Mouse (Mus musculus) CH12.LX (cell line): ENCODE measurements around the gene Me1. TPM values are rescaled to one million over a fixed set of nuclear protein-coding genes. Genes with fewer than 3 reads are reported as not detected.

ENCODE experiments used
- DNase-seq: peaks from one replicate; pipeline ENCODE4 v3.0.0-alpha.2; 2013; ENCODE audit errors: extremely low read depth
- H3K27ac ChIP-seq: 2 replicates; pipeline ENCODE4 v1.5.1; 2012; ENCODE audit warnings: low read depth, mild to moderate bottlenecking, control low read depth, moderate library complexity; ENCODE audit not compliant: insufficient read depth
- H3K27me3 ChIP-seq: replicated peaks from 2 replicates; pipeline ENCODE3; 2012; ENCODE audit warnings: inconsistent platforms
- H3K36me3 ChIP-seq, 2 experiments: replicated peaks in 1 of 2; 2 replicates each; pipeline versions ENCODE3 to v1.6.1; 2012; ENCODE audit warnings: inconsistent platforms in 1 of 2, low read length in 1 of 2, mild to moderate bottlenecking in 1 of 2, mixed read lengths in 1 of 2, moderate library complexity in 1 of 2; ENCODE audit not compliant: control insufficient read depth in 1 of 2, insufficient read depth in 1 of 2
- H3K4me1 ChIP-seq, 2 experiments: 2 replicates each; pipeline ENCODE4 v1.6.1; 2012; ENCODE audit warnings: inconsistent platforms in 1 of 2, moderate library complexity in 1 of 2; ENCODE audit not compliant: insufficient read depth in 2 of 2, control insufficient read depth in 1 of 2
- H3K4me2 ChIP-seq: 2 replicates; pipeline ENCODE4 v1.6.1; 2012; ENCODE audit warnings: low read depth, mild to moderate bottlenecking, control low read depth; ENCODE audit not compliant: poor library complexity, insufficient read depth, severe bottlenecking
- H3K4me3 ChIP-seq, 3 experiments: fragments of 150-350 bp in 1 of 3; sonication (generic) in 1 of 3; replicated peaks in 1 of 3; 2 replicates each; pipeline versions ENCODE3 to v1.5.1; 2011 to 2012; ENCODE audit warnings: low read depth in 2 of 3, low read length in 2 of 3, mild to moderate bottlenecking in 2 of 3, moderate library complexity in 2 of 3, control low read depth in 1 of 3, improper control_type of control experiment in 1 of 3, inconsistent platforms in 1 of 3, mixed read lengths in 1 of 3; ENCODE audit not compliant: poor library complexity in 1 of 3
- H3K79me2 ChIP-seq: replicated peaks from 2 replicates; pipeline ENCODE4 v1.6.1; 2012; ENCODE audit warnings: mild to moderate bottlenecking, moderate library complexity; ENCODE audit not compliant: control insufficient read depth, poor library complexity, insufficient read depth, severe bottlenecking; ENCODE audit errors: extremely low read depth
- H3K9ac ChIP-seq: 2 replicates; pipeline ENCODE4 v1.6.1; 2012; ENCODE audit warnings: low read depth, mild to moderate bottlenecking, control low read depth, moderate library complexity; ENCODE audit not compliant: insufficient read depth
- H3K9me3 ChIP-seq: replicated peaks from 2 replicates; pipeline ENCODE3; 2012; ENCODE audit warnings: low read length, inconsistent platforms, mixed read lengths
- CTCF ChIP-seq, 2 experiments: IDR thresholded peaks in 1 of 2; conservative IDR thresholded peaks in 1 of 2; 2 replicates each; pipeline ENCODE4 v1.5.1; 2011 to 2012; ENCODE audit warnings: low read depth in 2 of 2, low read length in 2 of 2, improper control_type of control experiment in 1 of 2, inconsistent platforms in 1 of 2, mild to moderate bottlenecking in 1 of 2, moderate library complexity in 1 of 2
- JUND ChIP-seq: conservative IDR thresholded peaks from 2 replicates; pipeline ENCODE4 v1.6.1; 2011; ENCODE audit warnings: low read depth, low read length, improper control_type of control experiment
- KAT2A ChIP-seq: IDR thresholded peaks from 2 replicates; pipeline ENCODE4 v1.6.1; 2012; ENCODE audit warnings: low read length, improper control_type of control experiment, inconsistent platforms; ENCODE audit not compliant: insufficient replicate concordance
- MAFK ChIP-seq: IDR thresholded peaks from 2 replicates; pipeline ENCODE4 v1.6.1; 2011; ENCODE audit warnings: low read length, improper control_type of control experiment; ENCODE audit not compliant: insufficient replicate concordance
- MAZ ChIP-seq: IDR thresholded peaks from 2 replicates; pipeline ENCODE4 v1.6.1; 2012; ENCODE audit warnings: low read depth, mild to moderate bottlenecking, inconsistent platforms, low read length, improper control_type of control experiment, moderate library complexity
- MEF2A ChIP-seq: IDR thresholded peaks from 2 replicates; pipeline ENCODE4 v1.6.1; 2014; ENCODE audit warnings: low read depth, mild to moderate bottlenecking, inconsistent platforms, low read length, improper control_type of control experiment, borderline replicate concordance
- SMC3 ChIP-seq: IDR thresholded peaks from 2 replicates; pipeline ENCODE4 v1.6.1; 2011; ENCODE audit warnings: low read depth, low read length, improper control_type of control experiment
- UBTF ChIP-seq: IDR thresholded peaks from 2 replicates; pipeline ENCODE4 v1.6.1; 2012; ENCODE audit warnings: low read depth, mild to moderate bottlenecking, inconsistent platforms, low read length, improper control_type of control experiment, moderate library complexity
- ZC3H11A ChIP-seq: IDR thresholded peaks from 2 replicates; pipeline ENCODE4 v1.6.1; 2012; ENCODE audit warnings: low read depth, mild to moderate bottlenecking, inconsistent platforms, low read length, improper control_type of control experiment
- ZKSCAN1 ChIP-seq: IDR thresholded peaks from 2 replicates; pipeline ENCODE4 v1.6.1; 2012; ENCODE audit warnings: low read depth, inconsistent platforms, low read length, improper control_type of control experiment, borderline replicate concordance
- ZNF384 ChIP-seq: IDR thresholded peaks from 2 replicates; pipeline ENCODE4 v1.6.1; 2012; ENCODE audit warnings: low read depth, low read length, improper control_type of control experiment, inconsistent platforms
- dilution Hi-C: fragments of 300-500 bp; cut with MboI; formaldehyde crosslinking; loops from 2 replicates; pipeline ENCODE4 v1.14.3; 2020; ENCODE audit warnings: low sequenced_read_pairs; ENCODE audit not compliant: extremely low pct_unique_long_range_greater_than_20kb, extremely low pct_ligation_motif_present
- in situ Hi-C: fragments of 300-500 bp; cut with MboI; formaldehyde crosslinking; loops from 3 replicates; pipeline ENCODE4 v1.14.3; 2019; ENCODE audit warnings: low sequenced_read_pairs, low pct_ligation_motif_present, low pct_unique_long_range_greater_than_20kb, mixed read lengths
- polyA plus RNA-seq: library from polyadenylated mRNA; unstranded; fragments of >175 nt; gene quantifications from 2 replicates; pipeline ENCODE4 v1.2.1, GENCODE M21; 2012; ENCODE audit warnings: low read depth; ENCODE audit not compliant: insufficient read length
- total RNA-seq, 2 experiments: library from RNA; depleted of rRNA; stranded (reverse); fragments of 300-350 nt in 1 of 2; fragments of >200 nt in 1 of 2; gene quantifications; 2 replicates each; pipeline ENCODE4 v1.2.3; 2012 to 2014

The Me1 gene
- total and polyA plus RNA-seq, 3 experiments: 9.4 to 39.9 (median 16.7) TPM

GRCm38 (mm10) chr9:86592676-86593668, 102.8 kb downstream of the Me1 start:
- Histone ChIP-seq H3K79me2 (no peaks in the 10 kb centered on the region), H3K4me1 (peaks cover 0 to 20% of the 10 kb centered on the region in 2 experiments; a peak in 2 of 4 replicates), H3K4me2 (no peak overlapping the region), H3K9ac (no peak overlapping the region), H3K9me3 (no peaks in the 10 kb centered on the region), H3K27me3 (no peaks in the 10 kb centered on the region), H3K36me3 (peaks cover 14 to 82% of the 10 kb centered on the region in 2 experiments), H3K27ac (no peak overlapping the region), H3K4me3 (no peak overlapping the region)
- in situ Hi-C loops: loop anchor here (5.0 to 10.0 kb wide), 2 partner anchors 149 to 212 kb away; partner anchors contain the start of gene Prss35
- dilution Hi-C loops: no loop called here
- DNase-seq: no peak
- peak; percentile 48 to 87; a peak in 3 of 4 replicates for TF ChIP-seq CTCF (conservative IDR thresholded peaks at IDR 0.05 in 1 of 2, IDR thresholded peaks at IDR 0.05 in 1 of 2; ENCODE audit: low read depth in 2 of 2, low read length in 2 of 2)
- TF ChIP-seq ZC3H11A: peak; percentile 83
- TF ChIP-seq MEF2A: no peak
- peak; percentile 78 for TF ChIP-seq SMC3
- peak; percentile 19; the same call in 1 of the 2 replicates for TF ChIP-seq JUND
- TF ChIP-seq ZKSCAN1: no peak

- in situ Hi-C loops: no loop called here
- Histone ChIP-seq H3K9ac (no peak overlapping the region), H3K27ac (no peak overlapping the region), H3K4me1 (peaks cover 0 to 8% of the 10 kb centered on the region in 2 experiments; a peak in 2 of 4 replicates), H3K27me3 (no peaks in the 10 kb centered on the region), H3K79me2 (no peaks in the 10 kb centered on the region), H3K9me3 (no peaks in the 10 kb centered on the region), H3K4me2 (no peak overlapping the region), H3K4me3 (no peak overlapping the region)
- dilution Hi-C loops: no loop called here
- TF ChIP-seq UBTF: no peak
- no peak for TF ChIP-seq ZNF384
- TF ChIP-seq MAFK: peak; percentile 65; the same call in 1 of the 2 replicates
- no peak for TF ChIP-seq MAZ
- no peak for TF ChIP-seq KAT2A
- TF ChIP-seq, all 38 proteins: peak for 1
- peaks cover 0 to 75% of the 10 kb centered on the region in 2 experiments for H3K36me3 ChIP-seq
- no peak for DNase-seq
These were observed 108.5 kb downstream of the Me1 start for GRCm38 (mm10) chr9:86587019-86587795.
